Mouse (Mus musculus) CH12.LX (cell line): ENCODE data around the gene Vmn2r77. TPM values are rescaled to one million over a fixed set of nuclear protein-coding genes. Genes with fewer than 3 reads are reported as not detected.

Source experiments
- DNase-seq: peaks from one replicate; pipeline ENCODE4 v3.0.0-alpha.2; 2013; ENCODE audit errors: extremely low read depth
- H3K27ac ChIP-seq: 2 replicates; pipeline ENCODE4 v1.5.1; 2012; ENCODE audit warnings: low read depth, mild to moderate bottlenecking, control low read depth, moderate library complexity; ENCODE audit not compliant: insufficient read depth
- H3K27me3 ChIP-seq: replicated peaks from 2 replicates; pipeline ENCODE3; 2012; ENCODE audit warnings: inconsistent platforms
- H3K36me3 ChIP-seq, 2 experiments: replicated peaks in 1 of 2; 2 replicates each; pipeline versions ENCODE3 to v1.6.1; 2012; ENCODE audit warnings: inconsistent platforms in 1 of 2, low read length in 1 of 2, mild to moderate bottlenecking in 1 of 2, mixed read lengths in 1 of 2, moderate library complexity in 1 of 2; ENCODE audit not compliant: control insufficient read depth in 1 of 2, insufficient read depth in 1 of 2
- H3K4me1 ChIP-seq, 2 experiments: 2 replicates each; pipeline ENCODE4 v1.6.1; 2012; ENCODE audit warnings: inconsistent platforms in 1 of 2, moderate library complexity in 1 of 2; ENCODE audit not compliant: insufficient read depth in 2 of 2, control insufficient read depth in 1 of 2
- H3K4me2 ChIP-seq: 2 replicates; pipeline ENCODE4 v1.6.1; 2012; ENCODE audit warnings: low read depth, mild to moderate bottlenecking, control low read depth; ENCODE audit not compliant: poor library complexity, insufficient read depth, severe bottlenecking
- H3K4me3 ChIP-seq, 3 experiments: fragments of 150-350 bp in 1 of 3; sonication (generic) in 1 of 3; replicated peaks in 1 of 3; 2 replicates each; pipeline versions ENCODE3 to v1.5.1; 2011 to 2012; ENCODE audit warnings: low read depth in 2 of 3, low read length in 2 of 3, mild to moderate bottlenecking in 2 of 3, moderate library complexity in 2 of 3, control low read depth in 1 of 3, improper control_type of control experiment in 1 of 3, inconsistent platforms in 1 of 3, mixed read lengths in 1 of 3; ENCODE audit not compliant: poor library complexity in 1 of 3
- H3K79me2 ChIP-seq: replicated peaks from 2 replicates; pipeline ENCODE4 v1.6.1; 2012; ENCODE audit warnings: mild to moderate bottlenecking, moderate library complexity; ENCODE audit not compliant: control insufficient read depth, poor library complexity, insufficient read depth, severe bottlenecking; ENCODE audit errors: extremely low read depth
- H3K9ac ChIP-seq: 2 replicates; pipeline ENCODE4 v1.6.1; 2012; ENCODE audit warnings: low read depth, mild to moderate bottlenecking, control low read depth, moderate library complexity; ENCODE audit not compliant: insufficient read depth
- H3K9me3 ChIP-seq: replicated peaks from 2 replicates; pipeline ENCODE3; 2012; ENCODE audit warnings: low read length, inconsistent platforms, mixed read lengths
- CTCF ChIP-seq, 2 experiments: IDR thresholded peaks in 1 of 2; conservative IDR thresholded peaks in 1 of 2; 2 replicates each; pipeline ENCODE4 v1.5.1; 2011 to 2012; ENCODE audit warnings: low read depth in 2 of 2, low read length in 2 of 2, improper control_type of control experiment in 1 of 2, inconsistent platforms in 1 of 2, mild to moderate bottlenecking in 1 of 2, moderate library complexity in 1 of 2
- ETS1 ChIP-seq: conservative IDR thresholded peaks from 2 replicates; pipeline ENCODE4 v1.6.1; 2012; ENCODE audit warnings: low read depth, mild to moderate bottlenecking, inconsistent platforms, low read length, improper control_type of control experiment, moderate library complexity
- GABPA ChIP-seq: IDR thresholded peaks from 2 replicates; pipeline ENCODE4 v1.6.1; 2012; ENCODE audit warnings: low read depth, low read length, improper control_type of control experiment, inconsistent platforms; ENCODE audit not compliant: insufficient replicate concordance
- JUN ChIP-seq: IDR thresholded peaks from 2 replicates; pipeline ENCODE4 v1.6.1; 2011; ENCODE audit warnings: low read depth, mild to moderate bottlenecking, low read length, improper control_type of control experiment, moderate library complexity; ENCODE audit not compliant: insufficient read depth
- JUND ChIP-seq: conservative IDR thresholded peaks from 2 replicates; pipeline ENCODE4 v1.6.1; 2011; ENCODE audit warnings: low read depth, low read length, improper control_type of control experiment
- MAFK ChIP-seq: IDR thresholded peaks from 2 replicates; pipeline ENCODE4 v1.6.1; 2011; ENCODE audit warnings: low read length, improper control_type of control experiment; ENCODE audit not compliant: insufficient replicate concordance
- MXI1 ChIP-seq: IDR thresholded peaks from 2 replicates; pipeline ENCODE4 v1.6.1; 2011; ENCODE audit warnings: mild to moderate bottlenecking, low read depth, low read length, improper control_type of control experiment
- NELFE ChIP-seq: IDR thresholded peaks from 2 replicates; pipeline ENCODE4 v1.6.1; 2011; ENCODE audit warnings: low read depth, low read length, improper control_type of control experiment
- POLR2AphosphoS2 ChIP-seq: IDR thresholded peaks from 2 replicates; pipeline ENCODE4 v1.6.1; 2011; ENCODE audit warnings: low read depth, low read length, improper control_type of control experiment
- SIN3A ChIP-seq: IDR thresholded peaks from 2 replicates; pipeline ENCODE4 v1.6.1; 2012; ENCODE audit warnings: low read length, improper control_type of control experiment, inconsistent platforms
- SMC3 ChIP-seq: IDR thresholded peaks from 2 replicates; pipeline ENCODE4 v1.6.1; 2011; ENCODE audit warnings: low read depth, low read length, improper control_type of control experiment
- TBP ChIP-seq: conservative IDR thresholded peaks from 2 replicates; pipeline ENCODE4 v1.6.1; 2011; ENCODE audit warnings: low read depth, low read length, improper control_type of control experiment
- TCF12 ChIP-seq: IDR thresholded peaks from 2 replicates; pipeline ENCODE4 v1.6.1; 2014; ENCODE audit warnings: low read depth, mild to moderate bottlenecking, inconsistent platforms, low read length, improper control_type of control experiment
- USF1 ChIP-seq: IDR thresholded peaks from 2 replicates; pipeline ENCODE4 v1.6.1; 2014; ENCODE audit warnings: low read depth, mild to moderate bottlenecking, inconsistent platforms, low read length, improper control_type of control experiment
- ZMIZ1 ChIP-seq: IDR thresholded peaks from 2 replicates; pipeline ENCODE4 v1.6.1; 2012; ENCODE audit warnings: low read depth, mild to moderate bottlenecking, inconsistent platforms, low read length, improper control_type of control experiment
- dilution Hi-C: fragments of 300-500 bp; cut with MboI; formaldehyde crosslinking; loops from 2 replicates; pipeline ENCODE4 v1.14.3; 2020; ENCODE audit warnings: low sequenced_read_pairs; ENCODE audit not compliant: extremely low pct_unique_long_range_greater_than_20kb, extremely low pct_ligation_motif_present
- in situ Hi-C: fragments of 300-500 bp; cut with MboI; formaldehyde crosslinking; loops from 3 replicates; pipeline ENCODE4 v1.14.3; 2019; ENCODE audit warnings: low sequenced_read_pairs, low pct_ligation_motif_present, low pct_unique_long_range_greater_than_20kb, mixed read lengths
- polyA plus RNA-seq: library from polyadenylated mRNA; unstranded; fragments of >175 nt; gene quantifications from 2 replicates; pipeline ENCODE4 v1.2.1, GENCODE M21; 2012; ENCODE audit warnings: low read depth; ENCODE audit not compliant: insufficient read length
- total RNA-seq, 2 experiments: library from RNA; depleted of rRNA; stranded (reverse); fragments of 300-350 nt in 1 of 2; fragments of >200 nt in 1 of 2; gene quantifications; 2 replicates each; pipeline ENCODE4 v1.2.3; 2012 to 2014

Gene Vmn2r77
- total RNA-seq (2012; rRNA removed): not detected in 2 replicates
- total RNA-seq (2014; rRNA removed): not detected in 2 replicates
- polyA plus RNA-seq: not detected in 2 replicates

DNA sequence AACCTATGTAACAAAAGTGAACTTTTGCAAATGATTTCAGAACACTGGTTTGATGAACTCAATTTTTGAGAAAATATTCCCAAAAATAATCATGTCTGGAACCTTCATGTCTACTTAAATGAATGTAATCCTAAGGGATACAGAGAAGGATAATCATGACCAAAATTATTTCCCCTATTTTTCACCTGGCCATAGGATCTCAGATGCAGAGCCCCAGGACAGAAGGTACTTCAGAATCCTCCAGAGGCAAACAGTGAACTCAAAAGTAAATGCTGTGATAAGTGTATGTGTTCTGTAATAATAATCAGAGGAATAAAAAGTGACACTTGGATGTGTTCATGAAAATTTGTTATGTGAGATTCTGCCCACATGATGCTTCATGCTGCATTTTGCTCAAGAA is at the start of gene Vmn2r77:
TSS of gene Vmn2r77 (plus strand) at position 301 of the 400 bp plus-strand sequence.
- Histone ChIP-seq H3K9me3 (peaks cover 4% of the 10 kb centered on the region), H3K27ac (no peak within 1 kb of the TSS), H3K9ac (no peak within 1 kb of the TSS), H3K27me3 (no peaks in the 10 kb centered on the region), H3K4me2 (no peak within 1 kb of the TSS), H3K36me3 (no peaks in the 10 kb centered on the region), H3K4me3 (no peak within 1 kb of the TSS), H3K79me2 (no peaks in the 10 kb centered on the region), H3K4me1 (no peaks in the 10 kb centered on the region)
- in situ Hi-C loops (no loop called here), dilution Hi-C loops (no loop called here)
- DNase-seq: no peak
- TF ChIP-seq CTCF (conservative IDR thresholded peaks at IDR 0.05 in 1 of 2, IDR thresholded peaks at IDR 0.05 in 1 of 2; ENCODE audit: low read depth in 2 of 2, low read length in 2 of 2): no peak
- no peak for TF ChIP-seq MAFK
- no peak for TF ChIP-seq GABPA

DNA sequence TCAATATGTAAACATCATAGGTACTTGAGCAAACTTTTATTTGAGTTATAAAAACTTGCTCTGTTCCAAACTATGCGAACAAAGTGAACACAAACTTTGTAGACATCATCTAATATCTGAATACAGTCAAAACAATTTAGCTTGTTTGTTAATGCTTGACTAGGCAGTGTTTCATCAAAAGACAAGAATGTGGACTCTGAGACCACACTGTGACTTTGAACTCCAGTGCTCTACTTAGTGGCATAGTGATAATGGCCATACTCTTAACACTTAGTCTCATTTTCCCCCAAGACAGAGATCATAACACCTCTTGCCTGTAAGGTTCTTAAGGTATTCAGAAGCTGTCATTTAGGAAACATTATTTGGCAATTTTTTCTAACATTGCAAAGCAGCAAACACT is 34.1 kb upstream of the Vmn2r77 start:
- no peaks in the 10 kb centered on the region for H3K79me2 ChIP-seq
- TF ChIP-seq ETS1: no peak
- no peak for TF ChIP-seq JUND
- no peak for TF ChIP-seq SIN3A
- TF ChIP-seq ZMIZ1: no peak
- TF ChIP-seq USF1: no peak
- TF ChIP-seq POLR2AphosphoS2: no peak
- TF ChIP-seq TBP: no peak
- TF ChIP-seq MXI1: no peak
- TF ChIP-seq NELFE: no peak
- TF ChIP-seq TCF12: no peak
- TF ChIP-seq SMC3: no peak
- TF ChIP-seq JUN: no peak
- no peak for DNase-seq
- in situ Hi-C loops (no loop called here), dilution Hi-C loops (no loop called here)
- no peaks in the 10 kb centered on the region for H3K27me3 ChIP-seq
- no peak overlapping the region for H3K27ac ChIP-seq
- no peak overlapping the region for H3K4me3 ChIP-seq
- H3K4me1 ChIP-seq: no peaks in the 10 kb centered on the region
- H3K36me3 ChIP-seq: no peaks in the 10 kb centered on the region
- no peak overlapping the region for H3K9ac ChIP-seq
- H3K9me3 ChIP-seq: peaks cover 7% of the 10 kb centered on the region
- no peak overlapping the region for H3K4me2 ChIP-seq

- Histone ChIP-seq H3K4me1 (no peaks in the 10 kb centered on the region), H3K27ac (no peak overlapping the region), H3K4me2 (no peak overlapping the region), H3K36me3 (no peaks in the 10 kb centered on the region), H3K4me3 (no peak overlapping the region), H3K9ac (no peak overlapping the region), H3K79me2 (no peaks in the 10 kb centered on the region), H3K27me3 (no peaks in the 10 kb centered on the region), H3K9me3 (peaks cover 15% of the 10 kb centered on the region)
- no peak for TF ChIP-seq NELFE
- in situ Hi-C loops: no loop called here
- dilution Hi-C loops: no loop called here
- no peak for DNase-seq
Observed at GRCm38 (mm10) chr7:86764628-86765027, 30.2 kb upstream of the Vmn2r77 start.
